In the genomic region with DNA sequence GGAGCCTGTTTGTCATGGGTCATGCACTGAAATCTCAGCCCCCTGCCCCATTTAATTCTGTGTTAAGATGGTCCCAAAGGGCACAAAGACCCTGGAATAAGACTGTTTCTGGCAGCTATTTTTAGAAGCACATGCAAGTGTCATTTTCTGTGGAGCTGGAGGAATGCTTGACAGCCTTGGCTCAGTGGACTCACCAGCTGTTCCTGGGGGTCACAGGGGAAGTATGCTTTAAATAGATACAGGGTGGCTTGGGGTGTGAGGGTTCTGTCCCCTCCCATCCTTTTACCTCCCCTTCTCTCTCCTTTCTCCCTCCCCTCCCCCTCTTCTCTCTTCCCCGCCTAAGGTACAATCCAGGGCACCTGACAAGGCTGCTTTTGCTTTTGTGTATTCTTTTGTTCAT, we compare ENCODE assay signal across 15 mouse cellular contexts. TPM values are rescaled to one million over a fixed set of nuclear protein-coding genes. Genes with fewer than 3 reads are reported as not detected.
DNase-seq lines count a peak whose midpoint lies in the region; ATAC-seq and TF ChIP-seq lines count a peak whose summit lies in the region.
"Had no signal": no experiment of that assay in that cellular context is flagged by ENCODE, and none has a peak within 500 bp of the region (broad histone marks: within the 10 kb centered on the region; RNA-seq: fewer than 3 reads in every experiment).

No protein-coding gene starts in this region.

- no peaks in the 10 kb centered on the region for H3K27me3 ChIP-seq in heart, adult 2 months (ENCODE audit: control insufficient read depth, insufficient read depth, low read length)
- H3K27me3 ChIP-seq in heart, embryonic 15.5 days: no peaks in the 10 kb centered on the region
- H3K27me3 ChIP-seq: limb, embryonic 12.5 days had no signal

- no peaks in the 10 kb centered on the region for H3K79me2 ChIP-seq in heart, adult 2 months (replicated peaks; ENCODE audit: control insufficient read depth, insufficient read depth, low read length)

- TF ChIP-seq CTCF in heart, adult 2 months (IDR thresholded peaks at IDR 0.05): no peak

- 41% methylated on average over 1 of the region's 1 CpGs for WGBS in heart, adult 2 months
- 50% methylated on average over 1 of the region's 1 CpGs for WGBS in heart, embryonic 15.5 days

- H3K27ac ChIP-seq in heart, adult 2 months: peak overlapping the region; percentile 81
- peak overlapping the region; percentile 74 for H3K27ac ChIP-seq in heart, embryonic 15.5 days
- H3K27ac ChIP-seq: limb, embryonic 12.5 days; liver, embryonic 14.5 days had no signal

- intact Hi-C loops in heart, adult 2 months (cut with DNase I): no loop called here
- intact Hi-C loops in heart, postnatal 14 days (cut with DNase I): no loop called here

- peak; percentile 51; the same call in 1 of the 2 replicates for ATAC-seq in heart, embryonic 15.5 days (replicated peaks; ENCODE audit: insufficient number of reproducible peaks, insufficient read depth, low FRiP score, low read depth)
- ATAC-seq: hindbrain, embryonic 16.5 days; intestine, postnatal 0 days had no signal

- no peak overlapping the region for H3K4me3 ChIP-seq in heart, adult 2 months
- no peak overlapping the region for H3K4me3 ChIP-seq in heart, embryonic 15.5 days
- H3K4me3 ChIP-seq: limb, embryonic 12.5 days had no signal

- H3K4me1 ChIP-seq in heart, adult 2 months (ENCODE audit: control insufficient read depth, insufficient read depth, low read length): peaks cover under 1% of the 10 kb centered on the region
- H3K4me1 ChIP-seq in heart, embryonic 15.5 days (replicated peaks): peaks cover 35% of the 10 kb centered on the region

- H3K4me2 ChIP-seq in heart, embryonic 15.5 days: peak overlapping the region; percentile 23
- H3K4me2 ChIP-seq: limb, embryonic 12.5 days had no signal

- no peaks in the 10 kb centered on the region for H3K36me3 ChIP-seq in heart, adult 2 months (ENCODE audit: control insufficient read depth, insufficient read depth, low read length)
- H3K36me3 ChIP-seq in heart, embryonic 15.5 days: peaks cover 25% of the 10 kb centered on the region
- H3K36me3 ChIP-seq: limb, embryonic 12.5 days had no signal

- 0 out of 2 replicates have a peak, but pooled peaks have one; percentile 10 for TF ChIP-seq EP300 in heart, adult 2 months (IDR thresholded peaks at IDR 0.05; ENCODE audit: insufficient read depth, low read depth, low read length)

- no peak for TF ChIP-seq POLR2A in heart, adult 2 months (IDR thresholded peaks at IDR 0.05; ENCODE audit: insufficient read depth, low read depth, low read length)

- H3K9me3 ChIP-seq in heart, embryonic 15.5 days (replicated peaks): no peaks in the 10 kb centered on the region
- H3K9me3 ChIP-seq: limb, embryonic 12.5 days had no signal

- no peak overlapping the region for H3K9ac ChIP-seq in heart, adult 2 months (ENCODE audit: low read depth, low read length)
- H3K9ac ChIP-seq in heart, embryonic 15.5 days: no peak overlapping the region
- H3K9ac ChIP-seq: limb, embryonic 12.5 days; liver, embryonic 14.5 days had no signal

- DNase-seq in heart, adult 2 months: peak in 1 of 2 experiments; percentile 29
- no peak for DNase-seq in heart, postnatal 14 days
- peak; percentile 56 for DNase-seq in lung, postnatal 10 days
- no peak for DNase-seq in lung, postnatal 36 days
- no peak for DNase-seq in cerebellum, postnatal 36 days
- DNase-seq in adrenal gland, adult (ENCODE audit: inconsistent age in 2 of 2, low spot score in 1 of 2): no peak
- DNase-seq: adrenal gland, postnatal 36 days; cerebellum, adult 8-10 months; kidney, postnatal 14 days; midbrain, embryonic 14.5 days had no signal

RNA-seq across cellular contexts. Expression of a gene that starts 6.1 kb away (rescaled TPM):
- total RNA-seq in heart, adult 2 months (2021): 100 to 1,000 TPM; 409 to 486 TPM
- polyA plus RNA-seq in heart, adult 2 months (2012; rRNA removed): 611 and 917 TPM in 2 replicates
- 100 to 1,000 TPM; 372 TPM for total RNA-seq in heart, postnatal 14 days (2021)
- 87.4 and 91.5 TPM in 2 replicates for polyA plus RNA-seq in heart, embryonic 15.5 days (2015; fragmentation: Nextera tagmentation; extraction: Ambion mirVana)

RNA-seq across cellular contexts. Expression of a gene that starts 7.1 kb away (rescaled TPM):
- 100 to 1,000 TPM; 114 to 142 TPM for total RNA-seq in heart, adult 2 months (2021)
- polyA plus RNA-seq in heart, adult 2 months (2012; rRNA removed): 53.7 and 80.1 TPM in 2 replicates
- 100 to 1,000 TPM; 111 to 117 TPM for total RNA-seq in heart, postnatal 14 days (2021)
- 94.2 and 102 TPM in 2 replicates for polyA plus RNA-seq in heart, embryonic 15.5 days (2015; fragmentation: Nextera tagmentation; extraction: Ambion mirVana)

RNA-seq across cellular contexts. Expression of a gene that starts 29.9 kb away (rescaled TPM):
- 1 to 10 TPM; 9.3 to 9.5 TPM for total RNA-seq in heart, adult 2 months (2021)
- 6.9 and 7.0 TPM in 2 replicates for polyA plus RNA-seq in heart, adult 2 months (2012; rRNA removed)
- 10 to 100 TPM; 10.5 to 10.7 TPM for total RNA-seq in heart, postnatal 14 days (2021)
- polyA plus RNA-seq in heart, embryonic 15.5 days (2015; fragmentation: Nextera tagmentation; extraction: Ambion mirVana): 8.8 and 11.5 TPM in 2 replicates
